ENCODE assay signal across 8 mouse cellular contexts in genomic region chr12:108792152-108792545, GRCm38 (mm10). TPM values are rescaled to one million over a fixed set of nuclear protein-coding genes. Genes with fewer than 3 reads are reported as not detected.
DNase-seq lines count a peak whose midpoint lies in the region; ATAC-seq and TF ChIP-seq lines count a peak whose summit lies in the region.

No protein-coding gene starts in this region.

- H3K27ac ChIP-seq in CH12.LX (ENCODE audit: insufficient read depth, low read depth) = peak overlapping the region; percentile 77
- H3K27ac ChIP-seq in brown adipose tissue, adult 24 weeks (replicated peaks; ENCODE audit: low read depth, low read length) = peak overlapping the region; percentile 89
- H3K27ac ChIP-seq in heart, embryonic 14.5 days (replicated peaks in 1 of 2; ENCODE audit: control insufficient read depth in 1 of 2, insufficient read depth in 1 of 2, low read depth in 2 of 2, low read length in 2 of 2) = peak overlapping the region; percentile 93 to 99
- peak overlapping the region; percentile 98 for H3K27ac ChIP-seq in neural tube, embryonic 14.5 days (ENCODE audit: low read depth, low read length)

- in situ Hi-C loops in CH12.LX (cut with MboI; ENCODE audit: low pct_ligation_motif_present, low pct_unique_long_range_greater_than_20kb, low sequenced_read_pairs) = no loop called here

- TF ChIP-seq EP300 in CH12.LX (IDR thresholded peaks at IDR 0.05; ENCODE audit: low read length) = no peak

- peak; percentile 58 for ATAC-seq in erythroid progenitor cell, adult 5-6 weeks (replicated peaks; ENCODE audit: low FRiP score, poor library complexity, severe bottlenecking)
- peak; percentile 51 for ATAC-seq in heart, embryonic 14.5 days (ENCODE audit: insufficient number of reproducible peaks, insufficient read depth, low FRiP score, low read depth)
- peak; percentile 42 for ATAC-seq in neural tube, embryonic 14.5 days (ENCODE audit: low read depth)

- dilution Hi-C loops in CH12.LX (cut with MboI; ENCODE audit: extremely low pct_ligation_motif_present, extremely low pct_unique_long_range_greater_than_20kb, low sequenced_read_pairs) = no loop called here

- no peak for TF ChIP-seq RAD21 in CH12.LX (IDR thresholded peaks at IDR 0.05; ENCODE audit: low read depth, low read length)

- peak in 1 of 2 experiments; percentile 15; a peak in 1 of 4 replicates for TF ChIP-seq CTCF in CH12.LX (conservative IDR thresholded peaks at IDR 0.05 in 1 of 2, IDR thresholded peaks at IDR 0.05 in 1 of 2; ENCODE audit: low read depth in 2 of 2, low read length in 2 of 2)

- TF ChIP-seq POLR2A in CH12.LX (IDR thresholded peaks at IDR 0.05; ENCODE audit: low read depth, low read length) = peak; percentile 67

- DNase-seq in CH12.LX (ENCODE audit: extremely low read depth) = peak; percentile 82
- DNase-seq in kidney, postnatal 36 days = peak; percentile 87 to 92
- peak; percentile 76 to 81 for DNase-seq in lung, adult 18-20 months
- peak; percentile 91 for DNase-seq in testis, postnatal 10 days (ENCODE audit: low spot score)

- peaks cover 78% of the 10 kb centered on the region for H3K79me2 ChIP-seq in CH12.LX (replicated peaks; ENCODE audit: control insufficient read depth, extremely low read depth, insufficient read depth, poor library complexity, severe bottlenecking)

- peak overlapping the region; percentile 93 for H3K9ac ChIP-seq in CH12.LX (ENCODE audit: insufficient read depth, low read depth)
- H3K9ac ChIP-seq in heart, embryonic 14.5 days (ENCODE audit: low read length) = peak overlapping the region; percentile 88
- peak overlapping the region; percentile 78 for H3K9ac ChIP-seq in neural tube, embryonic 14.5 days (replicated peaks; ENCODE audit: low read depth, low read length)

- H3K4me1 ChIP-seq in CH12.LX (ENCODE audit: control insufficient read depth in 1 of 2, insufficient read depth in 2 of 2) = peaks cover 2 to 39% of the 10 kb centered on the region in 2 experiments; a peak in 2 of 4 replicates
- 0 out of 2 replicates have a peak, but pooled peaks cover 2% of the 10 kb centered on the region for H3K4me1 ChIP-seq in brown adipose tissue, adult 24 weeks (ENCODE audit: control insufficient read depth, insufficient read depth, insufficient read length, low read length)
- H3K4me1 ChIP-seq in heart, embryonic 14.5 days (ENCODE audit: control insufficient read depth in 2 of 2, insufficient read depth in 2 of 2, low read length in 2 of 2) = peaks cover 0 to 25% of the 10 kb centered on the region in 2 experiments; a peak in 2 of 4 replicates
- H3K4me1 ChIP-seq in neural tube, embryonic 14.5 days (ENCODE audit: control insufficient read depth, insufficient read depth, low read length) = peaks cover 25% of the 10 kb centered on the region

- peak overlapping the region; percentile 87 to 97 (median 97) for H3K4me3 ChIP-seq in CH12.LX (replicated peaks in 1 of 3; ENCODE audit: low read depth in 2 of 3, low read length in 2 of 3, poor library complexity in 1 of 3)
- H3K4me3 ChIP-seq in brown adipose tissue, adult 24 weeks (ENCODE audit: insufficient read depth, low read depth, low read length) = peak overlapping the region; percentile 88
- peak overlapping the region; percentile 94 to 100 for H3K4me3 ChIP-seq in heart, embryonic 14.5 days (ENCODE audit: control insufficient read depth in 1 of 2, insufficient read depth in 1 of 2, low read depth in 1 of 2, low read length in 2 of 2)
- H3K4me3 ChIP-seq in neural tube, embryonic 14.5 days (ENCODE audit: low read depth, low read length) = peak overlapping the region; percentile 99

- WGBS in heart, embryonic 14.5 days = 0% methylated on average over 52 of the region's 52 CpGs
- under 1% methylated on average over 52 of the region's 52 CpGs for WGBS in neural tube, embryonic 14.5 days

- peaks cover 0 to 30% of the 10 kb centered on the region in 2 experiments for H3K36me3 ChIP-seq in CH12.LX (replicated peaks in 1 of 2; ENCODE audit: control insufficient read depth in 1 of 2, insufficient read depth in 1 of 2, low read length in 1 of 2)
- no peaks in the 10 kb centered on the region for H3K36me3 ChIP-seq in heart, embryonic 14.5 days (ENCODE audit: control insufficient read depth, insufficient read depth, low read length)
- no peaks in the 10 kb centered on the region for H3K36me3 ChIP-seq in neural tube, embryonic 14.5 days (ENCODE audit: control insufficient read depth, insufficient read depth, low read length)

- H3K4me2 ChIP-seq in CH12.LX (ENCODE audit: insufficient read depth, low read depth, poor library complexity, severe bottlenecking) = no peak overlapping the region
- H3K4me2 ChIP-seq in heart, embryonic 14.5 days (ENCODE audit: low read length) = peak overlapping the region; percentile 76
- peak overlapping the region; percentile 50 for H3K4me2 ChIP-seq in neural tube, embryonic 14.5 days (ENCODE audit: low read depth, low read length)

- peaks cover 2% of the 10 kb centered on the region for H3K9me3 ChIP-seq in CH12.LX (replicated peaks; ENCODE audit: low read length)
- H3K9me3 ChIP-seq in heart, embryonic 14.5 days (ENCODE audit: control insufficient read depth, low read length) = no peaks in the 10 kb centered on the region
- H3K9me3 ChIP-seq in neural tube, embryonic 14.5 days (ENCODE audit: control insufficient read depth, low read length) = no peaks in the 10 kb centered on the region

- no peaks in the 10 kb centered on the region for H3K27me3 ChIP-seq in CH12.LX (replicated peaks)
- H3K27me3 ChIP-seq in heart, embryonic 14.5 days (ENCODE audit: control insufficient read depth, insufficient read depth, low read length) = no peaks in the 10 kb centered on the region
- H3K27me3 ChIP-seq in neural tube, embryonic 14.5 days (ENCODE audit: control insufficient read depth, insufficient read depth, low read length) = no peaks in the 10 kb centered on the region; the same call in 1 of the 2 replicates

TF ChIP-seq in CH12.LX, 34 proteins besides CTCF, POLR2A, EP300 and RAD21 (continues in another document):
- TF ChIP-seq MXI1 (IDR thresholded peaks at IDR 0.05; ENCODE audit: low read depth, low read length) (peak; percentile 70), ELF1 (IDR thresholded peaks at IDR 0.05; ENCODE audit: low read depth, low read length) (peak; percentile 79), ZMIZ1 (IDR thresholded peaks at IDR 0.05; ENCODE audit: low read depth, low read length) (peak; percentile 70), ZC3H11A (IDR thresholded peaks at IDR 0.05; ENCODE audit: low read depth, low read length) (no peak), KAT2A (IDR thresholded peaks at IDR 0.05; ENCODE audit: insufficient replicate concordance, low read length) (peak; percentile 73; the same call in 1 of the 2 replicates), CHD1 (IDR thresholded peaks at IDR 0.05; ENCODE audit: low read depth, low read length) (no peak; the same call in 1 of the 2 replicates), MEF2A (IDR thresholded peaks at IDR 0.05; ENCODE audit: borderline replicate concordance, low read depth, low read length) (no peak), E2F4 (IDR thresholded peaks at IDR 0.05; ENCODE audit: insufficient replicate concordance, low read depth, low read length) (0 out of 2 replicates have a peak, but pooled peaks have one; percentile 60), RCOR1 (conservative IDR thresholded peaks at IDR 0.05; ENCODE audit: low read depth, low read length) (no peak; the same call in none of the 2 replicates), JUND (conservative IDR thresholded peaks at IDR 0.05; ENCODE audit: low read depth, low read length) (no peak), CHD2 (IDR thresholded peaks at IDR 0.05; ENCODE audit: low read length) (no peak), BHLHE40 (IDR thresholded peaks at IDR 0.05; ENCODE audit: low read depth, low read length) (peak; percentile 99), MAFK (IDR thresholded peaks at IDR 0.05; ENCODE audit: insufficient replicate concordance, low read length) (no peak), USF1 (IDR thresholded peaks at IDR 0.05; ENCODE audit: low read depth, low read length) (no peak), MAX (IDR thresholded peaks at IDR 0.05; ENCODE audit: low read length) (peak; percentile 72), HCFC1 (IDR thresholded peaks at IDR 0.05; ENCODE audit: low read depth, low read length) (peak; percentile 85)

RNA-seq across cellular contexts. Expression of gene Yy1, which starts 0.6 kb away (rescaled TPM):
- total RNA-seq in CH12.LX (2012; rRNA removed) (30.8 and 34.6 TPM in 2 replicates), CH12.LX (2014; rRNA removed) (51.7 and 54.9 TPM in 2 replicates)
- polyA plus RNA-seq in CH12.LX (2012; ENCODE audit: insufficient read length, low read depth) = 53.9 and 56.8 TPM in 2 replicates
- polyA plus RNA-seq in brown adipose tissue, adult 24 weeks (2012; ENCODE audit: insufficient read depth, insufficient read length, missing spikeins) = 27.6 and 29.0 TPM in 2 replicates
- 25.2 and 44.4 TPM in 2 replicates for total RNA-seq in erythroid progenitor cell, adult 5-6 weeks (2015; ENCODE audit: low replicate concordance)
- 40.4 and 62.9 TPM in 2 replicates for total RNA-seq in erythroid progenitor cell, adult 5-6 weeks (2017; ENCODE audit: low replicate concordance)
- 13.7 and 14.4 TPM in 2 replicates for polyA plus RNA-seq in heart, embryonic 14.5 days (2014; fragmentation: Nextera tagmentation; extraction: Ambion mirVana)
- polyA plus RNA-seq in neural tube, embryonic 14.5 days (2014; fragmentation: Nextera tagmentation; extraction: Ambion mirVana) = 14.9 and 15.2 TPM in 2 replicates

RNA-seq across cellular contexts. Expression of gene Slc25a29, which starts 43.5 kb away (rescaled TPM):
- total RNA-seq in CH12.LX (2012; rRNA removed) (2.0 and 2.6 TPM in 2 replicates), CH12.LX (2014; rRNA removed) (1.1 and 1.7 TPM in 2 replicates)
- polyA plus RNA-seq in CH12.LX (2012; ENCODE audit: insufficient read length, low read depth) = 1.5 TPM in 2 replicates
- 1.2 and 1.8 TPM in 2 replicates for polyA plus RNA-seq in brown adipose tissue, adult 24 weeks (2012; ENCODE audit: insufficient read depth, insufficient read length, missing spikeins)
- total RNA-seq in erythroid progenitor cell, adult 5-6 weeks (2015; ENCODE audit: low replicate concordance) = 1.1 TPM in 1 of 2 replicates, not detected in the other
- total RNA-seq in erythroid progenitor cell, adult 5-6 weeks (2017; ENCODE audit: low replicate concordance) = not detected in 2 replicates
- 2.5 and 2.7 TPM in 2 replicates for polyA plus RNA-seq in heart, embryonic 14.5 days (2014; fragmentation: Nextera tagmentation; extraction: Ambion mirVana)
- polyA plus RNA-seq in neural tube, embryonic 14.5 days (2014; fragmentation: Nextera tagmentation; extraction: Ambion mirVana) = 16.8 and 18.3 TPM in 2 replicates

RNA-seq across cellular contexts. Expression of gene Slc25a47, which starts 43.7 kb away (rescaled TPM):
- total RNA-seq in CH12.LX (2012; rRNA removed) = 5.3 and 6.1 TPM in 2 replicates
- 2.7 and 3.1 TPM in 2 replicates for total RNA-seq in CH12.LX (2014; rRNA removed)
- polyA plus RNA-seq in CH12.LX (2012; ENCODE audit: insufficient read length, low read depth) = 3.0 and 3.5 TPM in 2 replicates
- 3.3 and 5.6 TPM in 2 replicates for polyA plus RNA-seq in brown adipose tissue, adult 24 weeks (2012; ENCODE audit: insufficient read depth, insufficient read length, missing spikeins)
- total RNA-seq in erythroid progenitor cell, adult 5-6 weeks (2015; ENCODE audit: low replicate concordance) = 1.3 TPM in 1 of 2 replicates, not detected in the other
- 0.64 and 5.3 TPM in 2 replicates for total RNA-seq in erythroid progenitor cell, adult 5-6 weeks (2017; ENCODE audit: low replicate concordance)
- polyA plus RNA-seq in heart, embryonic 14.5 days (2014; fragmentation: Nextera tagmentation; extraction: Ambion mirVana) = 4.2 and 4.6 TPM in 2 replicates
- 8.2 and 9.4 TPM in 2 replicates for polyA plus RNA-seq in neural tube, embryonic 14.5 days (2014; fragmentation: Nextera tagmentation; extraction: Ambion mirVana)

Comparison
In these comparisons a context has a peak if more than half of its experiments do, and no peak if none do; other contexts are left out.
1. Peak in every context shown above with its lines: DNase-seq, ATAC-seq, H3K4me3 ChIP-seq and H3K27ac ChIP-seq.